Mouse (Mus musculus): ENCODE measurements at regions not wholly inside any gene's neighbourhood (a gene's known extent, or its start where the extent isn't known, plus 50 kb on each side); places are given as distances from the start of the nearest gene placed in this dataset.

GRCm38 (mm10) chr1:119197415-119197700, 143.9 kb upstream of the Gli2 start:
- TF ChIP-seq CTCF (IDR thresholded peaks at IDR 0.05; ENCODE audit: borderline replicate concordance, extremely low read depth, insufficient read depth, insufficient read length) (no peak), POLR2A (IDR thresholded peaks at IDR 0.05; ENCODE audit: borderline replicate concordance, extremely low read depth, insufficient read depth, insufficient read length, poor library complexity, severe bottlenecking) (no peak)

Data from brain, embryonic 14.5 days (tissue).